Mouse (Mus musculus): ENCODE results near the gene Herc6. TPM values are rescaled to one million over a fixed set of nuclear protein-coding genes. Genes with fewer than 3 reads are reported as not detected.

Gene Herc6
- polyA plus RNA-seq, 1 experiment from 2014 or later: 3.7 TPM

DNA sequence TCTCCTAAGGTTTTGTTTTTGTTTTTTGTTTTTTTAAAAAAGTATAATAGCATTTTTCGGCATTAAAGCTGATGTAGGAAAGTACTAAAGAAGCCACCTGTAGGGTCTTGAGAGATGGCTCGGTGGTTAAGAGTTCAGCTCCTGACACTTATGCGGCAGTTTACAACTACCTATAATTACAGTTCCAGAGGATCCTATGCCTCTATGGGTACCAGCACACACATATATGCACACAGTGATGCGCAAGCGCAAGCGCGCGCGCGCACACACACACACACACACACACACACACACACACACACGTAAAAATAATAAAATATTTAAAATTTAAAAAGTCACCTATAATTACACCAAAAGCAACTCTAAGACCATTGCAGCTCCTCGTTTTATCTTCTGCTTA lies 795 bp downstream of the Herc6 start:
- H3K4me2 ChIP-seq: peak overlapping the region; percentile 86
- H3K27ac ChIP-seq (replicated peaks): no peak overlapping the region
- no peak for ATAC-seq (ENCODE audit: insufficient read depth)
- H3K4me1 ChIP-seq (replicated peaks): peaks cover 13% of the 10 kb centered on the region
- WGBS (ENCODE audit: insufficient replicate concordance): 70% methylated on average over 12 of the region's 12 CpGs
- H3K36me3 ChIP-seq (replicated peaks): no peaks in the 10 kb centered on the region
- no peaks in the 10 kb centered on the region for H3K27me3 ChIP-seq
- H3K9me3 ChIP-seq (replicated peaks): no peaks in the 10 kb centered on the region
- peak overlapping the region; percentile 78 for H3K9ac ChIP-seq
- H3K4me3 ChIP-seq (replicated peaks): peak overlapping the region; percentile 75

- H3K9me3 ChIP-seq (replicated peaks): no peaks in the 10 kb centered on the region
- H3K4me3 ChIP-seq (replicated peaks): no peak overlapping the region
- H3K9ac ChIP-seq: no peak overlapping the region
- H3K4me1 ChIP-seq (replicated peaks): peaks cover 13% of the 10 kb centered on the region
- H3K36me3 ChIP-seq (replicated peaks): no peaks in the 10 kb centered on the region
- no peaks in the 10 kb centered on the region for H3K27me3 ChIP-seq
- peak overlapping the region; percentile 35; the same call in 1 of the 2 replicates for H3K4me2 ChIP-seq
- no peak for ATAC-seq (ENCODE audit: insufficient read depth)
- 58% methylated on average over 4 of the region's 4 CpGs for WGBS (ENCODE audit: insufficient replicate concordance)
- no peak overlapping the region for H3K27ac ChIP-seq (replicated peaks)
These were observed 1.6 kb downstream of the Herc6 start for GRCm38 (mm10) chr6:57582356-57582755.

DNA sequence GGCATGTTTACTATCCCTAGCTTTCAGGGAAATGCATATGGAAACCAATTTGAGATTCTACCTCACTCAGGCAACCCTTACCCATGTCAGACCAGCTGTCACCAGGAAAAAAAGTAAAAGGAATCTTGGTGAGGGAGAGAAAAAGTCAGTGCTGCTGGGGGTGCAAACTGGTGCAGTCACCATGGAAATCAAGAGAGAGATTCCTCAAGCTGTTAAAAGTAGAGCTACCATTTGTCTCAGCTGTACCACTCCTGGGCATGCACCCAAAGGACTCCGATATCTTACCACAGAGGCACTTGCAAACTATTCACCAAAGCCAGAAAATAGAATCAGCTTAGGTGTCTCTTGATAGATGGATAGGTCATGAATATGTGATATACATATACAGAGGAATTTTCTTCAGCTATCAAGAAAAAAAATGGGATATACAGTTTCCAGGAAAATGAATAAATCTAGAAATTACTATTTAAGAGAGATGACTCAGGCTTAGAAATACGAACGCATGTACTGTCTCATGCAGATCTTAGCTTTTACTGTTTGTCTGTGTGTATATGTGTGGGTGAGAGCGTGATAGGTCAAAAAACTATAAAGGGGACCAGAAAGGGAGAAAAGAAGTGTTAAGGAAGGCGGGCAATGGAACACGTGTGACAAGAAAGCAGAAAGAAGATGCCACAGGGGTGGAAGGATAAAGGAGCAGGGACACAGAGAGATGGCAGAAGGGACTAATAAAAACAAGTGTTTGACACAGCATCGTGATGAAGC lies 24.9 kb downstream of the Herc6 start:
- WGBS (ENCODE audit: insufficient replicate concordance): 68% methylated on average over 7 of the region's 7 CpGs
- no peaks in the 10 kb centered on the region for H3K27me3 ChIP-seq
- ATAC-seq (ENCODE audit: insufficient read depth): no peak

GRCm38 (mm10) chr6:57607999-57608398 lies 27.2 kb downstream of the Herc6 start:
- H3K4me3 ChIP-seq (replicated peaks): no peak overlapping the region
- H3K36me3 ChIP-seq (replicated peaks): peaks cover 4% of the 10 kb centered on the region; the same call in 1 of the 2 replicates
- no peak for ATAC-seq (ENCODE audit: insufficient read depth)
- H3K9ac ChIP-seq: no peak overlapping the region
- 69% methylated on average over 2 of the region's 2 CpGs for WGBS (ENCODE audit: insufficient replicate concordance)
- no peaks in the 10 kb centered on the region for H3K4me1 ChIP-seq (replicated peaks)
- no peak overlapping the region for H3K4me2 ChIP-seq
- H3K27me3 ChIP-seq: no peaks in the 10 kb centered on the region
- no peak overlapping the region for H3K27ac ChIP-seq (replicated peaks)
- H3K9me3 ChIP-seq (replicated peaks): no peaks in the 10 kb centered on the region

More for the DNA sequence above, 24.9 kb downstream of the Herc6 start:
- Histone ChIP-seq H3K4me3 (replicated peaks) (no peak overlapping the region), H3K4me1 (replicated peaks) (no peaks in the 10 kb centered on the region), H3K36me3 (replicated peaks) (peaks cover 4% of the 10 kb centered on the region; the same call in 1 of the 2 replicates), H3K4me2 (no peak overlapping the region), H3K27ac (replicated peaks) (no peak overlapping the region), H3K9me3 (replicated peaks) (no peaks in the 10 kb centered on the region), H3K9ac (no peak overlapping the region)

DNA sequence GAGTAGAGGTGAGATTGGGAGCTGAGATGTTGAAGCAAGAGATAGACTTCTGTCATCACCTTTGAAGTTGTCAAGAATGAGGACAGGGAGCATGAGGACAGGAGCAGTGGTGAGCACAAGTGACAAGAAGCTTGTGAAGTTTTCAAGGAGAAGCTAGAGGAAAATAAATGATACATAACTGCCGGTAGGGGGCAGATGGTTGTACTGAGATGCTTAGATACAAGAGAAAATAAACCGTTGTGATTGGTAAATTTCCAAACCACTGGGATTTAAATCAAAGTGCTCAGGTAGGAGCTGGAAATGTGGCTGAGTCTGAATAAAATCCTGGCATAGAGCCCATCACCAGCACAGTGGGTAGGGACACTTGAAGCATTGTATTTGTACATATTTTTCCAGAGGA lies 28.8 kb downstream of the Herc6 start:
- no peaks in the 10 kb centered on the region for H3K27me3 ChIP-seq
- ATAC-seq (ENCODE audit: insufficient read depth): no peak
- 60% methylated on average over 2 of the region's 2 CpGs for WGBS (ENCODE audit: insufficient replicate concordance)

GRCm38 (mm10) chr6:57615788-57616187 lies 35.0 kb downstream of the Herc6 start:
- no peak for ATAC-seq (ENCODE audit: insufficient read depth)
- Histone ChIP-seq H3K27me3 (no peaks in the 10 kb centered on the region), H3K9me3 (replicated peaks) (no peaks in the 10 kb centered on the region), H3K4me3 (replicated peaks) (no peak overlapping the region), H3K9ac (no peak overlapping the region), H3K27ac (replicated peaks) (no peak overlapping the region), H3K4me1 (replicated peaks) (no peaks in the 10 kb centered on the region), H3K4me2 (no peak overlapping the region), H3K36me3 (replicated peaks) (peaks cover 5% of the 10 kb centered on the region; the same call in 1 of the 2 replicates)
- WGBS (ENCODE audit: insufficient replicate concordance): 74% methylated on average over 2 of the region's 2 CpGs

More for the DNA sequence above, 28.8 kb downstream of the Herc6 start:
- Histone ChIP-seq H3K4me3 (replicated peaks) (no peak overlapping the region), H3K36me3 (replicated peaks) (peaks cover 4% of the 10 kb centered on the region; the same call in 1 of the 2 replicates), H3K27ac (replicated peaks) (no peak overlapping the region), H3K4me1 (replicated peaks) (no peaks in the 10 kb centered on the region), H3K9me3 (replicated peaks) (no peaks in the 10 kb centered on the region), H3K9ac (no peak overlapping the region), H3K4me2 (no peak overlapping the region)

DNA sequence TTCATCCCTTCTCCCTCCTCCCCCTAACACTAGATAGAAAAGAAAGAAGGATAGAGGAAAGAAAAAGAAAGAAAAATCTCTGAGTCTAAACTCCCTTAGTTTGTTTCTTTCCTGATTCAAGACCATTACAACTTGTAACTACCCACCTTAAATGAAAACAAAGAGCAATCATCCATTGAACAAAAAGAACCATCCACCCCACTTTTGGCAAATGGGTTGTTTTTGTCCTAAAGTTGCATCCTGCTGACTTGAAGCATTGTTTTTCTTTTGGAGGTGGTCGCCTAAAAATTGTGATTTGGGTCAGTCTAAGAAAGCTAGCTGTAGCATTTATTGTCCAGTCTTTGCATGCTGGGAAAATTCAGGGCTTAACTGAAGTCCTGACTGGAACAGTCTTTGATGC lies 58.7 kb downstream of the Herc6 start:
- ATAC-seq (ENCODE audit: insufficient read depth): no peak
- Histone ChIP-seq H3K27me3 (no peaks in the 10 kb centered on the region), H3K4me3 (replicated peaks) (no peak overlapping the region), H3K4me1 (replicated peaks) (no peaks in the 10 kb centered on the region), H3K36me3 (replicated peaks) (no peaks in the 10 kb centered on the region), H3K4me2 (no peak overlapping the region), H3K9ac (no peak overlapping the region), H3K27ac (replicated peaks) (no peak overlapping the region), H3K9me3 (replicated peaks) (no peaks in the 10 kb centered on the region)
- 43% methylated on average over 1 of the region's 1 CpGs for WGBS (ENCODE audit: insufficient replicate concordance)

DNA sequence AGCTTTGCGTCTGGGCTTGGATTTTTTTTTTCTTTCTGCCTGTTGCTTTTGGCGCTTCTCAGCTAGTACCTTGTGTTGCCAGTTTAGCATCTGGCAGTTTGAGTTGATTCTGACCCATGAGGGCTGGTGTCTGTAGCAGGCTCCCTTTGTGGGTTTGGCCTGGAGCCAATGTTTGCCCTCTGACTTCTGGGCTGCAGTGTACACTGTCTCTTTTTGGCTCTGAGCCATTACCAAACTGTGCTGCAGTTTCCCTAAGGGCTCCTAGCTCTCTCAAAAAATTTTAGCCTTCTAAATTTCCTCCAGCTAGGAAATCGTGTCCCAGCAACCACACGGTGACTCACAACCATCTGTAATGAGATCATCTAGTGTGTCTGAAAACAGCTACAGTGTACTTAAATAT lies 61.0 kb downstream of the Herc6 start:
- Histone ChIP-seq H3K27ac (replicated peaks) (no peak overlapping the region), H3K4me1 (replicated peaks) (no peaks in the 10 kb centered on the region), H3K4me3 (replicated peaks) (no peak overlapping the region), H3K9ac (no peak overlapping the region), H3K9me3 (replicated peaks) (no peaks in the 10 kb centered on the region), H3K36me3 (replicated peaks) (no peaks in the 10 kb centered on the region), H3K4me2 (no peak overlapping the region), H3K27me3 (no peaks in the 10 kb centered on the region)
- ATAC-seq (ENCODE audit: insufficient read depth): peak; percentile 66; the same call in 1 of the 2 replicates
- 47% methylated on average over 4 of the region's 4 CpGs for WGBS (ENCODE audit: insufficient replicate concordance)

- H3K9me3 ChIP-seq (replicated peaks): no peaks in the 10 kb centered on the region
- H3K9ac ChIP-seq: no peak overlapping the region
- no peak overlapping the region for H3K27ac ChIP-seq (replicated peaks)
- no peaks in the 10 kb centered on the region for H3K36me3 ChIP-seq (replicated peaks)
- no peak overlapping the region for H3K4me3 ChIP-seq (replicated peaks)
- WGBS (ENCODE audit: insufficient replicate concordance): 33% methylated on average over 1 of the region's 1 CpGs
- no peaks in the 10 kb centered on the region for H3K27me3 ChIP-seq
- no peaks in the 10 kb centered on the region for H3K4me1 ChIP-seq (replicated peaks)
- no peak for ATAC-seq (ENCODE audit: insufficient read depth)
- H3K4me2 ChIP-seq: no peak overlapping the region
These were observed 66.5 kb downstream of the Herc6 start for GRCm38 (mm10) chr6:57647256-57647655.

- no peak overlapping the region for H3K4me3 ChIP-seq (replicated peaks)
- 48% methylated on average over 4 of the region's 4 CpGs for WGBS (ENCODE audit: insufficient replicate concordance)
These were observed 80.5 kb downstream of the Herc6 start for GRCm38 (mm10) chr6:57661295-57661694.

DNA sequence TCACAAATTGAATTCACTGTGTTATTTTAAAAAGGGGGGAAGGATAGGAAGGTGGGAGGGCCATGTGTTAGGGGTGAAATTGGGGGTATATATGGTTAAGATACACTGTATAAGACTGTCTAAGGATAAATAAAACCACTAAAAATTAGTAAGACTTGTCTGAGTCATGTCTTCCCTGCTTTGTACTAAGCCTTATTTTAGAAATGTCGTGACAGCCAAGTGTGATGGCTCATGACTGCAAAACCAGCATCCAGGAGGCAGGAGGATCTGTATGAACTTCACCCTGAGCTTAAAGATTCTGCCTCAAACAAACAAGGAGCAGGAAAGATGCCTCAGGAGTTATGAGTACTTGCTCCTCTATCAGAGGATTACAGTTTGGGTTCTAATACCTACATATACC lies 103.4 kb downstream of the Herc6 start:
- 81% methylated on average over 1 of the region's 1 CpGs for WGBS (ENCODE audit: insufficient replicate concordance)
- Histone ChIP-seq H3K4me3 (replicated peaks) (no peak overlapping the region), H3K27ac (replicated peaks) (no peak overlapping the region), H3K9ac (no peak overlapping the region), H3K36me3 (replicated peaks) (peaks cover 25% of the 10 kb centered on the region), H3K4me1 (replicated peaks) (no peaks in the 10 kb centered on the region), H3K27me3 (no peaks in the 10 kb centered on the region), H3K9me3 (replicated peaks) (no peaks in the 10 kb centered on the region), H3K4me2 (no peak overlapping the region)
- ATAC-seq (ENCODE audit: insufficient read depth): no peak

More at GRCm38 (mm10) chr6:57661295-57661694, 80.5 kb downstream of the Herc6 start:
- H3K9ac ChIP-seq: no peak overlapping the region
- H3K36me3 ChIP-seq (replicated peaks): no peaks in the 10 kb centered on the region
- no peaks in the 10 kb centered on the region for H3K27me3 ChIP-seq
- H3K4me1 ChIP-seq (replicated peaks): no peaks in the 10 kb centered on the region
- H3K27ac ChIP-seq (replicated peaks): no peak overlapping the region
- no peak for ATAC-seq (ENCODE audit: insufficient read depth)
- no peaks in the 10 kb centered on the region for H3K9me3 ChIP-seq (replicated peaks)
- no peak overlapping the region for H3K4me2 ChIP-seq

Data from liver, embryonic 15.5 days (tissue).